Mouse (Mus musculus): ENCODE measurements around the gene M1ap.

- TF ChIP-seq POLR2A (IDR thresholded peaks at IDR 0.05; ENCODE audit: borderline replicate concordance, control insufficient read depth, low read depth, low read length), result no peak
- no peak for TF ChIP-seq CTCF (IDR thresholded peaks at IDR 0.05; ENCODE audit: control insufficient read depth, insufficient read depth, low read length)
Measured at GRCm38 (mm10) chr6:83065995-83066394, 119.3 kb downstream of the M1ap start.

All from bone marrow, adult 2 months (tissue).